Mouse (Mus musculus) forebrain, embryonic 13.5 days (tissue): ENCODE results near the gene Sost. TPM values are rescaled to one million over a fixed set of nuclear protein-coding genes. Genes with fewer than 3 reads are reported as not detected.
"Not testable (repeated sequence)": the region's sequence is repeated elsewhere in the genome, so short reads cannot be mapped to it uniquely, and the experiment has no call there.

Source experiments
- ATAC-seq: fragments of 200-750 bp; cut with Nextera tagmentation; 2 replicates; pipeline ENCODE4 v1.8.0; 2017
- H3K27ac ChIP-seq: fragments of 300-500 bp; sonication (generic); 2 replicates; pipeline ENCODE4 v1.5.1; 2015; ENCODE audit warnings: inconsistent platforms, mild to moderate bottlenecking, moderate library complexity
- H3K27me3 ChIP-seq: fragments of 300-500 bp; sonication (generic); 2 replicates; pipeline ENCODE4 v1.6.1; 2015; ENCODE audit warnings: mild to moderate bottlenecking, inconsistent platforms
- H3K36me3 ChIP-seq: fragments of 300-500 bp; sonication (generic); 2 replicates; pipeline ENCODE4 v1.6.1; 2015; ENCODE audit warnings: mild to moderate bottlenecking, inconsistent platforms; ENCODE audit not compliant: poor library complexity, severe bottlenecking
- H3K4me1 ChIP-seq: fragments of 300-500 bp; sonication (generic); 2 replicates; pipeline ENCODE4 v1.6.1; 2015; ENCODE audit warnings: inconsistent platforms
- H3K4me2 ChIP-seq: fragments of 300-500 bp; sonication (generic); 2 replicates; pipeline ENCODE4 v1.6.1; 2015; ENCODE audit warnings: inconsistent platforms, mild to moderate bottlenecking, moderate library complexity
- H3K4me3 ChIP-seq: fragments of 300-500 bp; sonication (generic); 2 replicates; pipeline ENCODE4 v1.5.1; 2015; ENCODE audit warnings: mild to moderate bottlenecking, inconsistent platforms
- H3K9ac ChIP-seq: fragments of 300-500 bp; sonication (generic); 2 replicates; pipeline ENCODE4 v1.6.1; 2015; ENCODE audit warnings: mild to moderate bottlenecking, inconsistent platforms
- H3K9me3 ChIP-seq: fragments of 300-500 bp; sonication (generic); replicated peaks from 2 replicates; pipeline ENCODE4 v1.6.1; 2016; ENCODE audit warnings: inconsistent platforms
- WGBS: fragments of 180-500 bp; shearing (Covaris S2); methylation state at CpG from one replicate; pipeline ENCODE4 v1.1.7; 2015; 5-methylcytosine and 5-hydroxymethylcytosine counted together
- polyA plus RNA-seq: library from polyadenylated mRNA; unstranded; fragments of >200 nt; fragmentation: Nextera tagmentation; extraction: Ambion mirVana; gene quantifications from 2 replicates; pipeline ENCODE4 v1.2.1, GENCODE M21; 2015

Sost gene
- polyA plus RNA-seq, 1 experiment from 2014 or later: not detected

DNA sequence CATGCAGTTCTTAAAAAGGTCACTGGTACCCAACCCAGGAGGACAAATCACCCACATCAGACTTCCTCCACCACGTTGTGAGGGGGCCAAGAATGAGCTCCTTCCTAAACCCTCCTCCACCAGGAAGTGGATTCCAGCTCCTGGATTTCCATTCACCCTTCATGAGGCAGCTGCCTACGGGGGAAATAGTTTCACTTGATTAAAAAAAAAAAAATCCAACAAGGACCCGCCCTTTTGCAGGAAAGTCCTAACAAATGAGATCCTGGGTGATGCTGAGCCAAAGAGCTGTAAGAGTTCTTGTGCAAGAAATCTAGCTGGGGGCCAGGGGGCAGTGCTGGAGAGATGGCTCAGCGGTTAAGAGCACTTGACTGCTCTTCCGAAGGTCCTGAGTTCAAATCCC lies 31.4 kb upstream of the Sost start:
- no peak overlapping the region for H3K4me3 ChIP-seq
- no peak for ATAC-seq
- 51% methylated on average over 5 of the region's 5 CpGs for WGBS

DNA sequence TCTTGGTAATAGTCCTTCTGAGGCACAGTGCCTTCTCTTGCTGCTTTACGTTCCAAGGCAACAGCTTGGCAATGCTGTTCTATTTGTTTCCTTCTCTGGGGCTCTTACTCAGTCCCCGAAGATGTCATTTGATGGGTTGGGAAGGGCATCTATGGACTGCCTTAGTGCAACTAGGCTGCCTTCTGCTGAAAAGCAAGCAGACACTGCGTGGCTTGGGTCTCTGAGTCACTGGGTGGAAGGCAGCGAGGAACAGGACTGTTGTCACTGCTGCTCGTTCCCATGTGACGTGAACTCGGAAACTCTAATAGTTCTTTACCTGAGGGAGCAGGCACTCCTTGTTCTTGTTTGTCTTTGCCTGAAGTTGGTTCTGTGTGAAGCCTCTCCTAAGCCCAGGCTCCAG lies 29.1 kb upstream of the Sost start:
- Histone ChIP-seq H3K27me3 (no peaks in the 10 kb centered on the region), H3K9me3 (no peaks in the 10 kb centered on the region), H3K9ac (no peak overlapping the region), H3K4me2 (no peak overlapping the region), H3K27ac (no peak overlapping the region), H3K4me3 (no peak overlapping the region), H3K36me3 (peaks cover 41% of the 10 kb centered on the region), H3K4me1 (peaks cover 4% of the 10 kb centered on the region; the same call in 1 of the 2 replicates)
- no peak for ATAC-seq
- WGBS: 94% methylated on average over 7 of the region's 7 CpGs

More for the DNA sequence above, 31.4 kb upstream of the Sost start:
- peaks cover 4% of the 10 kb centered on the region; the same call in 1 of the 2 replicates for H3K4me1 ChIP-seq
- H3K27me3 ChIP-seq: no peaks in the 10 kb centered on the region
- H3K27ac ChIP-seq: no peak overlapping the region
- no peaks in the 10 kb centered on the region for H3K9me3 ChIP-seq
- H3K9ac ChIP-seq: no peak overlapping the region
- H3K36me3 ChIP-seq: peaks cover 60% of the 10 kb centered on the region
- H3K4me2 ChIP-seq: no peak overlapping the region

DNA sequence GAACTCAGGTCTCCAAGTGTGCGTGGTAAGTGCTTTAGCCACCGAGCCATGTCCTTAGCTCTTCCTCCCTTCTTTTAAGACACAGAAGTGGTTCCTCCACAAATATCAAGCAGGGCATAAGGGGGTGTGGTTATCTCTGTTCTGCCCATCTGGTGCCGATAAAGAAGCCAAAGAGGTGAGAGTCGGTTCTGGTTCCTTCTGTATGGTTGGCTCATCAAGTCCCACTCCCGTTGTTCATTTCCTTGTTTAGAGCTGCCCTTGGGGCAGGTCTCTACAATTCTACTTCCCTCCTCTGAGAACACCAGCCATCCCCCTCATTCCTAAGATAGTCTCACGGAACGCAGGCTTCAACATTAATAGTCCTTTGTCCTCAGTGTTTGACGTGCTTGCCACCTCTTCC lies 27.3 kb upstream of the Sost start:
- Histone ChIP-seq H3K9me3 (no peaks in the 10 kb centered on the region), H3K4me3 (no peak overlapping the region), H3K36me3 (peaks cover 25% of the 10 kb centered on the region), H3K9ac (no peak overlapping the region), H3K4me2 (no peak overlapping the region), H3K27ac (no peak overlapping the region), H3K27me3 (no peaks in the 10 kb centered on the region), H3K4me1 (no peaks in the 10 kb centered on the region)
- WGBS: 75% methylated on average over 8 of the region's 8 CpGs
- no peak for ATAC-seq

- Histone ChIP-seq H3K4me3 (no peak overlapping the region), H3K36me3 (peaks cover 17% of the 10 kb centered on the region), H3K27ac (no peak overlapping the region), H3K4me2 (no peak overlapping the region), H3K9ac (no peak overlapping the region), H3K4me1 (no peaks in the 10 kb centered on the region; the same call in 1 of the 2 replicates), H3K27me3 (no peaks in the 10 kb centered on the region), H3K9me3 (no peaks in the 10 kb centered on the region)
- no peak for ATAC-seq
- WGBS: 88% methylated on average over 7 of the region's 7 CpGs
Observed at GRCm38 (mm10) chr11:101992411-101992810, 25.6 kb upstream of the Sost start.

GRCm38 (mm10) chr11:101991813-101992212 lies 25.0 kb upstream of the Sost start:
- Histone ChIP-seq H3K27me3 (no peaks in the 10 kb centered on the region), H3K27ac (no peak overlapping the region), H3K9ac (no peak overlapping the region), H3K9me3 (no peaks in the 10 kb centered on the region), H3K4me1 (no peaks in the 10 kb centered on the region; the same call in 1 of the 2 replicates), H3K4me3 (no peak overlapping the region), H3K36me3 (peaks cover 11% of the 10 kb centered on the region), H3K4me2 (no peak overlapping the region)
- WGBS: 80% methylated on average over 3 of the region's 3 CpGs
- ATAC-seq: no peak

DNA sequence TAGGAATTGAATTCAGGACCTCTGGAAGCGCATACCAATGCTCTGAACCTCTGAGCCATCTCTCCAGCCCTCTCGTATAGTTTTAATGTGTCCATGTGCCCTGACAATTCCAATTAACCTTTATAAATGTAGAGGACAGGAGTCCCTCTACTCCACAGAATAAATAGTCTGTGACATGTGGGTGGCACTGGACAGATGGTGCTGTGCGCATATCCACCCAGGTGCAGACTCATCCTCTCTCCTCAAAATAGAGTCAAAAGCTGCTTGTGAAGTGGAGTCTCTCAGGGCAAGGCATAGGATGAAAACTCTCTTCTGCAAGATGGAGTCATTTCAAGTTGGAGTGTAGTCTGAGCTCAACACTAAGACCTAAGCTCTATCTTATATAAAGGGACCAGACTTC lies 23.4 kb upstream of the Sost start:
- Histone ChIP-seq H3K27me3 (no peaks in the 10 kb centered on the region), H3K4me2 (no peak overlapping the region), H3K9me3 (no peaks in the 10 kb centered on the region), H3K27ac (no peak overlapping the region), H3K4me3 (no peak overlapping the region), H3K4me1 (peaks cover 8% of the 10 kb centered on the region), H3K36me3 (no peaks in the 10 kb centered on the region), H3K9ac (no peak overlapping the region)
- 86% methylated on average over 3 of the region's 3 CpGs for WGBS
- ATAC-seq: no peak

DNA sequence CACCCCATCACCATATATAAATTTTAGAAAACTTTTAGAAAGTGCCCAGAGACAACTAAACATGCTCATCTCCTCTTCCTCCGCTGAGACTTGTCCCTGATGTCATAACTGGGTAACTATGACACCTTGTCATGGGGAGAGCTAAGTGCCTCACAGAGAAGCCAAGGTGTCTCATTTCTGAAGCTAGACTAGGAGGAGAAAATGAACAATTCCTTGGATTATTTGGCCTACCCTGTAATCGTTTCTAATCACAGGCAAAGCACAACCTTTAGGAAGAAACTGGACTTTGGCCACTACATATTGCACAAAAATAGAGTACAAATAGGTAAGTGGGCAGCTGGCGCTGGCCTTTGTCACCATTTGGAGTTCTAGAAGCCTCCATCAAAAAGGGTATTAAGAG lies 20.1 kb upstream of the Sost start, which contains the start of gene Dusp3:
Gene Dusp3 (minus strand): TSS at position 101 of the 400 bp plus-strand sequence.
- no peaks in the 10 kb centered on the region for H3K9me3 ChIP-seq
- H3K4me2 ChIP-seq: no peak within 1 kb of the TSS
- no peak for ATAC-seq
- no peak within 1 kb of the TSS for H3K9ac ChIP-seq
- peaks cover 27% of the 10 kb centered on the region for H3K4me1 ChIP-seq
- H3K27ac ChIP-seq: no peak within 1 kb of the TSS
- H3K4me3 ChIP-seq: no peak within 1 kb of the TSS
- no peaks in the 10 kb centered on the region for H3K27me3 ChIP-seq
- WGBS: 77% methylated on average over 3 of the region's 3 CpGs
- no peaks in the 10 kb centered on the region for H3K36me3 ChIP-seq

GRCm38 (mm10) chr11:101985990-101986389 lies 19.2 kb upstream of the Sost start:
- Histone ChIP-seq H3K4me1 (peaks cover 27% of the 10 kb centered on the region), H3K27ac (no peak overlapping the region), H3K9me3 (no peaks in the 10 kb centered on the region), H3K4me3 (no peak overlapping the region), H3K9ac (no peak overlapping the region), H3K36me3 (no peaks in the 10 kb centered on the region), H3K4me2 (no peak overlapping the region), H3K27me3 (no peaks in the 10 kb centered on the region)
- 5% methylated on average over 10 of the region's 10 CpGs for WGBS
- ATAC-seq: peak; percentile 52

DNA sequence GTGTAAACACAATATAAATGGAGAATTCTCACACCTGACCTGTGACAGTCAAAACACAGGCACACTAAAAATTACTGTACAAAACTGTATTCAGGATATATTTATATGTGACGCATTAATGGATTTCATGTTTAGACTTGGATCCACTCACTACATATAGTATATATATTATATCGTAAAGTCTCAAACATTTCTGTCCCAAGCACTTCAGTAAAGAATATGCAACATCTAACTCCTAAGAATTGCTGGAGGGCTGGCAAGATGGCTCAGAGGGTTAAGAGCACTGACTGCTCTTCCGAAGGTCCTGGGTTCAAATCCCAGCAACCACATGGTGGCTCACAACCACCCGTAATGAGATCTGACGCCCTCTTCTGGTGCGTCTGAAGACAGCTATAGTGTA lies 18.6 kb upstream of the Sost start:
- WGBS: 68% methylated on average over 6 of the region's 6 CpGs

DNA sequence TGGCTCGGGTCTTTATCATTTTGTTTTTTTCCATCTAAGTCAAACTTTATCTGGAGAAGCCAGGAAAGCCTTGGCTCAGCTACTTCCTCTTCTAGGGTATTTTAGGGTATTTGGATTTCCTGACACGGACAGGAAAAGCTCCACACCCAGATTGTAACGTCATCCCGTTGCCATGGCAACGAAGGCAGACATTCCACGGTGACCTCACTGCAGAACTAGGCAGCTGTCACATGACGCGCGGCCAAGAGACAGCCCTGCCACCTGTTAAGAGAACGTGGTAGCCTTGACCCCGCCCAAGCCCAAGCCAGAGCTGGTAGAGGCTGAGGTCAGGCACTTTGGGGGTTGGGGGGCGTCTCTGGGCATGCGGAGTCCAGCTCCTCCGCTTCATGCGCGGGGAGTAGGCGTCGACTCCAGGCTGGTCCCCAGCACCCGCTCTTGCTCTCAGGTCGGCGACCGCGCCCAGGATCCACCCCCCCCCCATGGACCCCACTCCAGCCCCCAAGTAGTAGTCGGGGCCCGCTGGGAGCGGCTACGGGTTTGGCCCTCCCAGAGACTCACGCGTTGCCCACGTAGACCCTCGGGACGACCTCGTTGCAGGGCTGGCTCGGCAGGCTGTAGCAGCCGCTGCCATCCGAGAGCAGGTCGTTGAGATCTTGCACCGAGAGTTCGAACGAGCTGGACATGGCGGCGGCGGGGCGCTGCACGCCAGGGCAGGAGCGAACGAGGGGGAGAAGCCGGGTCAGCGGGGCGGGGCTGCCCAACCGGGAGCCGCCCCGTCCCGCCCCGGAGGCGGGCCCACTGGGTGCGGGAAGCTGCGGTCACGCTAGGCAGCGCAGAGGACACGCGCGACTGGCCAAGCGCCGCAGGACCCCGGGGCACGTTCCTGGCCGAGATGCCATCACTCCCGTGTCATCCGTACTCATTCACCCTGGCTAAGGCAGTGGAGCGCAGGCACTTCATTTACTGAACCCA lies 17.5 kb upstream of the Sost start, which contains the start of gene Cfap97d1:
Gene Cfap97d1 (plus strand): TSS at position 226 of the 972 bp plus-strand sequence.
- H3K4me2 ChIP-seq: peak within 1 kb of the TSS; percentile 99
- H3K4me3 ChIP-seq: peak within 1 kb of the TSS; percentile 59
- peaks cover 27% of the 10 kb centered on the region for H3K4me1 ChIP-seq
- peak; percentile 83 for ATAC-seq
- H3K36me3 ChIP-seq: no peaks in the 10 kb centered on the region
- H3K9me3 ChIP-seq: no peaks in the 10 kb centered on the region
- no peaks in the 10 kb centered on the region for H3K27me3 ChIP-seq
- no peak within 1 kb of the TSS; the same call in 1 of the 2 replicates for H3K27ac ChIP-seq
- WGBS: under 1% methylated on average over 69 of the region's 71 CpGs
- H3K9ac ChIP-seq: peak within 1 kb of the TSS; percentile 70

More for the DNA sequence above, 18.6 kb upstream of the Sost start:
- H3K4me1 ChIP-seq: peaks cover 27% of the 10 kb centered on the region
- H3K27ac ChIP-seq, H3K9me3 ChIP-seq, H3K4me3 ChIP-seq, ATAC-seq, H3K27me3 ChIP-seq, H3K9ac ChIP-seq, H3K36me3 ChIP-seq: not testable (repeated sequence)
- peak overlapping the region; percentile 99; the same call in 1 of the 2 replicates for H3K4me2 ChIP-seq

GRCm38 (mm10) chr11:101983431-101983921 lies 16.7 kb upstream of the Sost start:
- Histone ChIP-seq H3K27me3 (no peaks in the 10 kb centered on the region), H3K4me2 (peak overlapping the region; percentile 99), H3K27ac (no peak overlapping the region; the same call in 1 of the 2 replicates), H3K4me1 (peaks cover 27% of the 10 kb centered on the region), H3K4me3 (no peak overlapping the region), H3K36me3 (no peaks in the 10 kb centered on the region), H3K9ac (no peak overlapping the region), H3K9me3 (no peaks in the 10 kb centered on the region)
- no peak for ATAC-seq
- WGBS: 80% methylated on average over 10 of the region's 10 CpGs

DNA sequence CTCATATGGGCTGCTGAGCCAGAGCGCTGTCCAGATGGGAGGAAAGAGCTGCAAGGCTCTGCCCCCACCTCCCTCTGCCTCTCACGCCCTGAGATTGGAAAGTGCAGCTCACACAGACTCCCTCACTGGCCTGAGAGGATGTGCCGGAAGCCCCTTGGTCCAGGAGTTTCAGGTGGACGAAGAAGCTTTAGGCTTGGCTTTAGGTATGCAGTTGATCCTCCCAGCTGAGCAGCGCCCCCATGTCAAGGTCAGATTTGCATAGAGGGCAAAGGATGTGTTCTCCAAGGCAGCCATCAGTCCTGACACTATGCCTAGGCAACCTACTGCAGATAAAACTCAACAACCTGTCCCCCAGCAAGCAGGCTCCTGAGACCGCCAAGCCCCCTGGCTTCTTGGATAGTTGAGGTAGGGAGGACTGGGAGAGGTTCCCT lies 16.2 kb upstream of the Sost start:
- Histone ChIP-seq H3K27ac (no peak overlapping the region), H3K36me3 (no peaks in the 10 kb centered on the region), H3K4me1 (peaks cover 27% of the 10 kb centered on the region), H3K4me3 (no peak overlapping the region), H3K27me3 (no peaks in the 10 kb centered on the region), H3K9ac (no peak overlapping the region), H3K4me2 (0 out of 2 replicates have a peak overlapping the region, but pooled peaks have one; percentile 99), H3K9me3 (no peaks in the 10 kb centered on the region)
- no peak for ATAC-seq
- 70% methylated on average over 6 of the region's 6 CpGs for WGBS
